Mouse (Mus musculus): Measurements from ENCODE around the gene Macrod2.

Macrod2 gene

DNA sequence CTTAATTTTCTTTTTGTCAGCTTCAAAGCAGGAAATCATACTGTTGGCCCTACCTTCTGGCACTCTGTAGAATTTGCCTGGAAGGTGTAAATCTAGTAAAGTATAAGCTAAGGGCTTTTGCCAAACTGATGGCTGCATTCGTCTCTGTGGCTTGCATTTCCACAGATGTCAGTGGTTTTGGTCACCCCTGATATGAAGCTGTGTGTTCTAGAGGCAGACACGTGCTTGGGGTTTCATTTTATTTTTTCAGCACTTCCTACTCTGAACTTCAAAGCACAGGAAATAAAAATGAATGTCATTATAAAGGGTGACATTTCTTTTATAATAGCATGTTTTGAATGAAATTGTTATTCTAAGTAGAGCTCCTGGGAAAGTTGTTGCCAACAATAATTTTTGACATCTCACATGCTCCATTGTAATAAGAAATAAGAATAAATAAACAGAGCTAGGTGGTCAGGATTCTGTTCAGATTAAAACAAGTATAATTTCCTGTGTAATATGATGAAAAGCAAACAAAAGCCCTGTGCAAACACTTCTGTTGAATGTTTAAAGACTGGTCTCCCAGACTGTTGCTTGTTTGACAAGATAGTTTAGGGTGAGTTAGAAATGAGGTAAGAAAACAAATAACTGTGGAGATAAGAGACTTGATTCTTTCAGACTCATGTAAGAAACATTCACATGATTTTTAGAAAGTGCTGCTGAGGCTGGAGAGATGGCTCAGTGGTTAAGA lies 424.4 kb downstream of the Macrod2 start:
- DNase-seq: no peak

DNA sequence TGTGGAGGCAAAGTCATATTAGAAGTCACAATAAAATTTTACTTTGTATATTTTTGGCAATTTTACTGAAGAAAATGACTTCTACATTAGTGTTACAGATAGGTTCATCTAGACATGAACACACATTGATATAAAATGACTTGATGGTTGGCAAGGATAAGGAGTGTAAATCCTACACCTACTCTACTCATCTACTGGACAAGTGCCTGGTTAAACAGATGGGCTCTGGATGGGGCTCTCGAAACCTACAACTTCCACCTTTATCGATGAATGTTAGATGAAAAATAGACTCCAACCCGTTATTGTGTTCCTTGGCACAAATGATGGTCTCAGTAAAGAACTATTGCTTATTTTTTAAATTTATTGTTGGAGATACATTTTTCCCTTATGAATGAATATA lies 427.3 kb downstream of the Macrod2 start:
- DNase-seq: no peak

GRCm38 (mm10) chr2:140826241-140826640 lies 431.1 kb downstream of the Macrod2 start:
- DNase-seq: no peak

- no peak for DNase-seq
Measured at GRCm38 (mm10) chr2:140828859-140829258, 433.8 kb downstream of the Macrod2 start.

DNA sequence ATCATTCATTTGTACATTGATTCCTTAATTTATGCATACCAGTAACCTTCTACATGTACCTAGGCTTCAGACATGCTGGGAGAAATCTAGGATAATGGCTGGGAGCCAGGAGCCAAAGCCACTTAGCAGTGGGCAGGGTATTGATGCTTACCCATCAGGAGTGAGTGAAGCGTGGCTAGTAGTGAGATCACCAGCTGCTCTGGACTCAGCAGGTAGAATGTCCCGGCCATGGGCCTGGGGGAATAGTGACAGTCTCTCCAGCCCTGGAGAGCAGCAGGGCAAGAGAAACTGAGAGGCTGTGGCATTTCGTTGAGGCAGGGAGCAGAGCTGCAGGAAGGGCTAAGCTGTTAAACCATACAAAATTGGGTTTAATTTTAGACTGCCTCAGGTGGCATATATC lies 435.0 kb downstream of the Macrod2 start:
- DNase-seq: no peak

DNA sequence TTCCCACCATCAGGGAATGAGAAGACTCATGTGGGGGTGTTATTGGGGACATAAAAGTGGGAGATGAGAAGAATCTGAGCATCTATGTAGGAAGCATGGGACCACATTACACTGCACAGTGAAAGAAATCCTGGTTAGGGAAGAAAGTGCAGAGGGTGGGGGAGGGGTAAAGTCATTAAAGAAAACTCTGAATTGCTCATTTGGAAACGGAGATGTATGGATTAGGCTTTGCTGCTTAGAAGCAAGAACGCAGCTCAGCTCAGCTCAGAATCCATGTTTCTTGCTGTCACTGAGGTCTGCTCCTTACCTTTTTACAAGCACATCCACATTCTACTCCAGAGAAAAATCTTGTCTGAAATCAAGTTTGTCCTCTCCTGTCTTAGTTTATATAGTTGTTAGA lies 444.3 kb downstream of the Macrod2 start:
- no peak for DNase-seq

DNA sequence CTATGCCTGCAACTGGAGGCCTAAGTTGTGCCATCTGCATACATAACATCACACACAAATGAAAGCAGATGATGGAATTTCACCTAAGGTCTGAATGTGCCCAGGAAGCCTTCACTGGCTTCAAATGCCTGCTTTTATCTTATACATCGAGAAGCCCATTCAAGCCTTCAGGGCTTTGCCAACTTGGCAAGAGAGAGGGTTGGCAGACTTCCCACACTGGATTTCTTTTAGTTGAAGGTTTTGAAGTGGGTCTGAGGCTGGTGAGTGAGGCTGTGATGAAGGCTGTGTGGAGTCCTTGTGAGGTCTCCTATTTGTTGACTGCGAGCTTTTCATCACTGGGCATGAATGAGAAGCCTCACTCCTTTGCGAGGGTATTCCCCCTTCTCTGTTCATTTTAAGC lies 444.8 kb downstream of the Macrod2 start:
- peak; percentile 72 to 77 for DNase-seq

DNA sequence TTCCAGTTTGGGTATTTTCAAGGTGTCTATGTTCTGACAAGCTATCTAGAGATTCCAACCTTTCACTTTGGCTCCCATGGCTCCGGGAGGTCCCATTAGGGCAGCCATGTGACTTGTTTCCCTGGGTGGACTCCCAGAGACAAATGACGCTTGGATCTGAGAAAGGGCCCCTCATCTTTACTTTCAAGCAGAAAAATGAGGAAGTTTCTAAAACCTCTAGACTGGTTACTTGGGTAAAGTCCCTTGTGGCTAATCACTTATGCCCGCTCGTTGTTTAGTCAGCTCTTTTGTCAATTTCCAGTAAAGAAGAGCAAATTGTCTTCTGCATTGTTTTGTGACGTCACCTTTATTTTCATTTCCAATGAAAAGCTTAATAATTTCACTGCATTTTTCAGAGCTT lies 448.9 kb downstream of the Macrod2 start:
- no peak for DNase-seq

GRCm38 (mm10) chr2:140847817-140848428 lies 452.8 kb downstream of the Macrod2 start:
- no peak for DNase-seq

- no peak for DNase-seq
Measured at GRCm38 (mm10) chr2:140853538-140853937, 458.4 kb downstream of the Macrod2 start.

DNA sequence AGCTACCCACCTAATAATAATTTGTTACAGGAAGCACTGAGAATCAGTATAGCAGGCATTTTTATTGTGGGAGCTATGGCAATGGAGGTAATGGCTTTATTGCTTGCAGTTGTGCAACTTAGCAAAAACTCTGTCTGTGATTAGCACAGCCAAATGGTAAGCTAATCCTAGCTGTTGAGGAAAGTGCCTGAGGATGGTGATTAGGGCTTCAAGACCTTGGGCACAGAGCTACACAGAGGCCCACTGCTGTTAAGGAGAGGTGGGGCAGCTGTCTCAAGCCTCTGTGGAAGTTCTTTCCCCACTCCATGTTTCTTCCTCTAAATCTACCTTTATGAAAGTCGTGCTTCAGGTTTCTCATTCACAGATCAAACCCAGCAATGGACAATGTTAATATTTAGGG lies 466.2 kb downstream of the Macrod2 start:
- DNase-seq: no peak

DNA sequence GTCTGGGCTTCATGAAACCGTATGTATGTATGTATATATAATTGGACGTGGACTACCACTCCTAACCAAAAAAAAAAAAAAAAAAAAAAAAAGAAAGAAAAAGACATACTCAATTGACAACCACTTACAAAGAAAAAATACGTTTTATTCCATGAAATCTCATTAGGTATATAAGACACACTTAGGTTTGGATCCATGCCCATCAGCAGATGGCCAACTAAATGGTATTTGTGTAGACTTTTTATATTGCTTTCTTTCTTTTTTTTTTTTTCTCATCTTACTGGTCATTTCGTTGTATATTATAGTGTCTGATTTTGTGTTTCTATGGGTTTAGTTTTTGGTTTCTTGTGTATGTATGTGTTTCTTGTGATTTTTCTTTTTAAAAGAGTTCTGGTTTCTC lies 467.6 kb downstream of the Macrod2 start:
- no peak for DNase-seq

DNA sequence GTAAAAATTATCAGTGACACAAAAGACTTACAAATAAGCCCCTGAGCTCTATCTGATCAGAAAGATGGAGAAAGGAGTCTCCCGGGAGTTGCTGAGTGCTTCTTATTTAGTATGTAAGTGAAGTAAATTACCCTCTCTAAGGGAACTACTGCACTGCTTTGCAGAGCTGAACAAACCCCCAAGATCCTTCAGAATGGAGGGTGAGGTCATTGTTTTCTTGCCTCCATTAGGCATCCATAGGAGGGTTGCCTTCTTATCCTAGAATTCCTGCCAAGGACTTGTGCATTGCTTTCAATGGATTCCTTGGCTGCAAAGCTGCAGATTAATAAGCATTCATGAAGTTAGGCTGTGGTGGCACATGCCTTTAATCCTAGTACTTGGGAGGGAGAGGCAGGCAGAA lies 470.5 kb downstream of the Macrod2 start:
- DNase-seq: no peak

DNA sequence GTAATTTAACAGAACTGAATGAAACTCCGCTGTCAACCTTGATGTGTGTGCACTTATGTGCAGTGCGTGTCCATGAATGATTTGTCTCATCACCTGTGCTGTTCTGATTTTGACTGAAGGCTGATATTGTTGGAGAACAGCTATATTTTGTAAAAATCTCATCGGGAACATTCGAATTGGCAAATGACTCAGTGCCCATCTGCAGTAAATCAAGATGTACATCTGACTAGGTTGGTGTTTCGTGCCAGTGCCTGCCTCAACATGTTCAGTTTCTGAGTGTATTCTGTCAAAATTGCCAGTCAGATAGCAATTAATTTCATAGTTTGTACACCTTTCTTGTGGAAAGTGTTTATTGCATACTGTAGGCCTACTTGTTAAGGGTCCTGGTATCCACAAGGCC lies 472.0 kb downstream of the Macrod2 start:
- DNase-seq: no peak

- DNase-seq: no peak
Measured at GRCm38 (mm10) chr2:140885176-140885575, 490.1 kb downstream of the Macrod2 start.

DNA sequence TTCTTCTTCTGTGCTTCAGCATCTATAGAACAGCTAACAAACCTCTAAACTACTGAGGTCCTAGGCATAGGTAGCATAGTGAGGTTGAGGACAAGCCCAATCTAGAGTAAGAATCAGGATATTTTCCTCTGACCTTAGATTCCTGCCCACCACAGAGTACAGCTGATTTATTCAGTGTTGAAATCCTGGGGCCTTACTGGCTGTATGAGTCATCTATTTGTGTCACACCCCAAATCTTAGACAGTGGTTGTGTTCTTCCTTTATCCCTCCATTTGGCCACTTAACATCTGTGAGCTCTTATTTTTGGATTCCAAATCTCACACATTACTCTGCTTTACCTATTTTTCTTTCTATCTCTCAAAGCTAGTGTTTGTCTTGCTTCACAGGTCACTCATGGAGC lies 495.6 kb downstream of the Macrod2 start:
- no peak for DNase-seq

DNA sequence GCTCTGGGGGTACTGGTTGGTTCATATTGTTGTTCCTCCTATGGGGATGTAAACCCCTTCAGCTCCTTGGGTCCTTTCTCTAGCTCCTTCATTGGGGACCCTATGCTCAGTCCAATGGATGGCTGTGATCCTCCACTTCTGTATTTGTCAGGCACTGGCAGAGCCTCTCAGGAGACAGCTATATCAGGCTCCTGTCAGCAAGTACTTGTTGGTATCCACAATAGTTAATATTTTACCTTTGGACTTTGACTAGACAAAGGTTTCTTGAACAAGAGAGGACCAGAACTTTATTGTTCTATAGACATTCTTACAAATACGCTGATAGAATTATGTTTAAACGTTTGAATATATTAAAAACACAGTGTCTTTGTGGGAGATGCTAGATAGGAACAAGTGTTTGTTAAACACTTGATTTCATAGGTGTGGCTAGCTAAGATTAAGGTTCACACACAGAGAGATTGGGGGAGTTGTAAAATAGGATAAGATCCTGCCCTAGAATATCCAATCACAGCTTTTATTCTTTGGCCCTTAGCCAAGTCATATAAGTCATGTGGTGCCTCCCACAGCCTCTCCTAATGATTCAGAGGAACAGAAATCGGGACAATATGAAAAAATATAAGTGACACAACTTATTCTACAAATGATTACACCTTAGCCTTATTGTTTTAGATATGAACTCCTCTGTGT lies 501.4 kb downstream of the Macrod2 start:
- no peak for DNase-seq

GRCm38 (mm10) chr2:140898408-140898985 lies 503.4 kb downstream of the Macrod2 start:
- DNase-seq: no peak

- no peak for DNase-seq
Measured at GRCm38 (mm10) chr2:140905331-140905730, 510.2 kb downstream of the Macrod2 start.

DNA sequence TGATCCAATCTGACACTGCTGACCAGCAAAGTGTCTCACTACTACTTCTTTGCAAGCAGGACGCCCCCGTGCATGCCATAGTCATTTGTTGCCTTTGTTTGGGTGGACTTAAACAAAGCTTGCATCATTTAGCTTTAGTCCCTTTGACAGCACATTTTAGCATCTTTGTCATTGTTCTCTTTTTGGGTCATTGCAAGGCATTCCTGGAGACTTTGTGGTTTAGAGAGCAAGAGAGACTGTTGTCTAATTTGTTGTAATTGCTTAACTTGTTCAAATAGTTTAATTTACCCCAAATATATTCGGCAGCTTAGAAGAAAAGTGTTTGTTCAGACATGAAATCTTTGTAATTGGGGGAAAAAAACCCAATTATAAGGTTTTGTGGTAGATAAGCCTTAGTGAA lies 511.0 kb downstream of the Macrod2 start:
- DNase-seq: no peak

- no peak for DNase-seq
Measured at GRCm38 (mm10) chr2:140911463-140911862, 516.4 kb downstream of the Macrod2 start.

- no peak for DNase-seq
Measured at GRCm38 (mm10) chr2:140912179-140912578, 517.1 kb downstream of the Macrod2 start.

DNA sequence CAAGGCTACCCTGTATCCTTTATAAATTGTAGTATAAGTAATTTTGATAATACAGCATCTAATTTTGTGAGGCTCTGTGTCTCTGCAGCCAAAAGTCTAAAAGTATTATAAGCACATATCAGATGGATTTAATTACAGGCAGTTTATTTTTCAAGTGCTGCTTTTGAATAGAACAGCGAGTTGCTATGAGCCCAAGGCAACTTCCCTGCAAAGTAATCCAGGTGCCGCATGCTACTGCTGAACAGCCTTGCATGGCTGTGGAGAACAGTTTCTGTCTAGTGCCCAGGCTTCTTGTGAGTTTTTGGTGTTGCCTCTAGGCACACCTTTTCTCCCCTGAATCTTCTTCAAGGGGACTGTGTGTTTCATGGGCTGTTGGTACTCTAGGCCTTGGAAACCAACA lies 517.8 kb downstream of the Macrod2 start:
- DNase-seq: no peak
